Mouse (Mus musculus): ENCODE results near the gene Rhoh.

- TF ChIP-seq HCFC1 (IDR thresholded peaks at IDR 0.05; ENCODE audit: borderline replicate concordance, insufficient read depth, low read length) (no peak), MAFK (IDR thresholded peaks at IDR 0.05; ENCODE audit: insufficient read depth, low read depth, low read length) (no peak), ZNF384 (IDR thresholded peaks at IDR 0.05; ENCODE audit: low read depth, low read length) (no peak)
Measured at GRCm38 (mm10) chr5:65920701-65921426, 59.9 kb downstream of the Rhoh start.
